Mouse (Mus musculus) embryo, embryonic 10.5 days (tissue): Measurements from ENCODE around the gene Scoc.
"Not testable (repeated sequence)": the region's sequence is repeated elsewhere in the genome, so short reads cannot be mapped to it uniquely, and the experiment has no call there.

Source experiments
- DNase-seq: peaks from one replicate; pipeline ENCODE4 v3.0.0-alpha.2; 2015; ENCODE audit warnings: low spot score

Gene Scoc

DNA sequence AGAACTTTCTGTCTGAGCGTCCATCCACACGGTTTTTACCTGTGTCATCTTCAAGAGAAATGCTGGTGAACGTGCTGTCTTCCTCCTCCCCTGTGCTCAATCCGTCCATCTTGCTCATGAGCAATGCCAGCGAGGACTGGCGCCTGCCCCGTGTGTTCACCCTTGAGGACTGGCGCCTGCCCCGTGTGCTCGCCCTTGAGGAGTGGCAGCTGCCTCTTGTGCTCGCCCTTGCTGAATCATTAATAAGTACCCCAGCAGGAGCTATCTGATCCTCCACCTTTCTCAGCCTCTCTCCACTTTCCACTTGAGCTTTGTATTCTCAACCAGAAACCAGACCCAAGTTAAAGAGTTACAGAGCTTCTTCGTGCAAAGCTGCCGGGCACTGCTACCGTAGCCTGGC is at the start of gene Scoc:
Gene Scoc (minus strand): TSS at position 170 of the 400 bp plus-strand sequence.
- DNase-seq: no peak

- DNase-seq: no peak
Measured at GRCm38 (mm10) chr8:83459606-83460005, 1.4 kb upstream of the Scoc start.

DNA sequence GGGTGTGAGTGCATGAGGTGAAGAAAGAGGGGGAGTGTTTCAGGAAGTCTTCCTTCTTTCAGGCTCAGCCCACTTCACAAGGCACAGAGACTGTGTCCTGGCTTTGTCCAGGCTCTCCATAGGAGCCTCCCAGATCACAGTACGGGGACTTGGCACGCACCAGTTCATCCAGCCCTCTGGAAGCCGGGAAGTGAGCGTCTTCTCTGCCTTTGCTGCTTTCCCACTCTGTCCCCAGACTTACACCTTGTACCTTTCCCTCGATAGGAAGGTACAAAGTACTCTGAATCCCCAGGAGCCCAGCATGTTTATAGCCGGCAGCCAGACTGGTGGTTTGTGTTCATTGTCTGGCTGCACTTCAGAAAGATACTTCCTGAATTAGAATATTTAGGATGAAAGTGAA is 1.1 kb downstream of the Scoc start:
- no peak for DNase-seq

GRCm38 (mm10) chr8:83451056-83451455 is 7.1 kb downstream of the Scoc start:
- peak; percentile 75 for DNase-seq

DNA sequence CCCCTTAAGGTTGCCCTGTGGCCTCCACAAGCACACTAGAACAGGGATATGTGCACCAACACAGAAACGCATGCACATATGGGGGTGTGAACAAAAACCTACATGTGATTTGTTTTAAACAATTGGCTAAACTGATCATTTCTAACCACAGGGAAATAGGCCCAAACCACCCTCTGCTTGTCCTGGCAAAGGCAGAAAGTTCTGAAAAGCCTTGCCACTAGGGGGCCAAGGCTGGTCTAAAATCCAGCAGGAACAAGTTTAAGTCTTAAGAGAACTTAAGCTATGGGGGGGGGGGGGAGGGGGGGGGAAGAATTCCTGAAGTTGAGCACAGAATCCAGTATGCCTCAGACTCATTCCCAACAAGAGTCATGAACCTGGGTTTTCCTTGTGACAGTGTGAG is 8.2 kb downstream of the Scoc start:
- DNase-seq: peak; percentile 61

DNA sequence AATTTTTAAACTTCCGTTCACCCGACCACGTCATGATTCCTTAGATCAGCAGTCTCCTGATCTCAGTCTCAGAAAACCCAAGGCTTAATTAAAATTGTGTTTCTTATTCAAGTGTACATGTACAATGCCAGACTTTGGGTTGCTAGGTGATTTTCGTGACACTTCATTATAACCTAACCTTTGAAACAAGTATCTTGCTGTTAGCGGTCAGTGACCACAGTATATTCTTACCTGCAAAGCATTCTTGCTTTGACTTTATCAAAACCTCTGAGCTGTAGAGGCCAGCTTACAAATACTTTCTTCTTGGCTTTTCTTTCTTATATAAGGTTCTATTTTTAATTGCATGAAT is 15.2 kb downstream of the Scoc start:
- no peak for DNase-seq

GRCm38 (mm10) chr8:83442243-83443051 is 15.7 kb downstream of the Scoc start:
- DNase-seq: peak; percentile 99

- peak; percentile 59 for DNase-seq
Measured at GRCm38 (mm10) chr8:83441656-83442242, 16.4 kb downstream of the Scoc start.

GRCm38 (mm10) chr8:83437077-83437476 is 21.1 kb downstream of the Scoc start:
- no peak for DNase-seq

DNA sequence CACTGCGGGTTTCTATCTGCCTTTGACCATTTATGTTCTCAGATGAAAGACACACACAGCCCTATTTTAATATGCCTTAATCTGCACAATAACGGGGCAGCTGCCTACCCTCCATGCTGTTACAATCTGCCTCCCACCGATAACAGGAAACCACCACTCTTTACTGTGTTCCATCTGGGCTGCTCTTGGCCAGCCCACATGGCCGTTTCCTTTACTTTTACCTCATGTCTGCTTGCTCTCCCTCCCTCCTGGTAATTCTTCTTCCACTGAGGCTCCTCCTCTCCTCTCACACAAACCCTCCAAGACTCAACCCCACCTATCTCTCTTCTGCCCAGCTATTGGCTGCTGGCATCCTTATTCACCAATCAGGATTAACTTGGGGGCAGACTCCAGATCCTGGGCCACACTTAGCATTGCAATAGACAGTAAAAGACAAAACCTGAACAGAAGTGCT is 29.1 kb downstream of the Scoc start:
- DNase-seq: no peak

GRCm38 (mm10) chr8:83428621-83429020 is 29.6 kb downstream of the Scoc start:
- DNase-seq: not testable (repeated sequence)

GRCm38 (mm10) chr8:83426949-83427348 is 31.2 kb downstream of the Scoc start:
- DNase-seq: no peak

GRCm38 (mm10) chr8:83426104-83426759 is 32.0 kb downstream of the Scoc start:
- DNase-seq: no peak

GRCm38 (mm10) chr8:83425202-83425601 is 33.0 kb downstream of the Scoc start:
- DNase-seq: no peak

GRCm38 (mm10) chr8:83423032-83423825 is 35.0 kb downstream of the Scoc start:
- no peak for DNase-seq

- no peak for DNase-seq
Measured at GRCm38 (mm10) chr8:83421354-83421753, 36.8 kb downstream of the Scoc start.

DNA sequence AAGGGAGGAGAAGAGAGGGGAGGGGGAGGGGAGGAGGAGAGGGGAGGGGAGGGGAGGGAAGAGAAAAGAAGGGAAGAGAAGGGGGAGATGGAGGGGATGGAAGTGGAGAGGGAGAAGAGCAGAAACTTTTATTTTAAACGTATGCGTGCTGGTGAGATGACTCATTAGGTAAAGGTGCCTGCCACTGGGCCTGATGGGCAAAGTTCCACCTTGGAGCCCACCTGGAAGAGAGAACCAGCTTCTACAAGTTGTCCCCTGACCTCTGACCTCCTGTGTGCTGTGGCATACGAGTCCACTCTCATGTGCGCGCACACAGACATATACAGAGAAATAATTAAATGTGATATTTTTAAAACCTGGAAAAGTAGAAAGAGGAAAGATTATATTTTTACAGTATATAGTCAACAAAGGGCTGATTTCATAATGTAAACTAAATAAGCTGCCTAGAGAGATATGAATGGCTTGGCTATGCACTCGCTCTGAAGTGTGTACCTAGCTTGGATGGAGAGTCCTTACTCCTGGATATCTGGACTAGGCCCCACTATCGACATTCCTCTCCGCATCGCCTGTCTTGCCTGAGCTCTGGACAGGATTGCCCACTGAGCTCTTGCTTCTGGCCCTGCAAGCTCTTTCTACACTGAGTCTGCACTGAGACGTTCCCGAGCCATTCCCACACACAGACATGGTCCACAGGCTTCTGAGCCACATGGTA is 39.2 kb downstream of the Scoc start:
- DNase-seq: no peak

DNA sequence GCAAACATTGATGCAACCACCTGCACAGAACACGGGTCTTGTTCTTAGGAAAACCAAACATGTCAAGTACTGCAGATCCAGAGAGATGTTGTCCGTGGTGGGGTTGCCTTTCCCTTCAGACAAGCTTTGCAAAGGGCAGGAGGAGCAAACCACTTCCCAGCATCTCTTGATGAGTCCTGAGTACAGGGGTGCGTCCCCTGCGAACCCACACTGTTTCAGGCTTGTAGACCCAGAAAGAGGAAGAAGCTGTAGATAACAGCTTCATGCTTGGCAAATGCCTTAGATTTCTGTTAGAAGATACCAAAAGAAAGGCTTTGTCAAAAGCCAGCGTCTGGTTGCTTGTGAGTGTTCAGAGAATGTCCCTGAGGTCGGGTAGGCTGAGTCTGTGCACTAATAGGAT is 40.2 kb downstream of the Scoc start:
- no peak for DNase-seq

DNA sequence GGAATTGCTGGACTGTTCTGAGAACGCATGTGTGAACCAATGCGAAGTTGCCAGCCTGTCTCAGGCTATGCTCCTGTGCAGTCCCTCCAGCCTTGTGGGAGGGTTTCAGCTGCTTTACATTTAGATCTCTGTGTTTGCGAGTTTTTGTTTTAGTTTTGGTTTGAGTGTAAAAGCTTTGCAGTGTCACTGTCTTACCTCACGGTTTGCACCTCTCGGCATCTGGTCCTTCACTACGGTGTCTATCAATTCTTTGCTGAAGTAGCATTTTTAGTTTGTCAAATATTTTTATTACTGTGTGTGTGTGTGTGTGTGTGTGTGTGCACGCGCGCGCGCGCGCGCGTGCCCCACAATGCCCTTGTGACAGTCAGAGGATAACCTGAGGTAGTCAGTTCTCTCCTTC is 41.3 kb downstream of the Scoc start:
- DNase-seq: no peak

- no peak for DNase-seq
Measured at GRCm38 (mm10) chr8:83408496-83408895, 49.7 kb downstream of the Scoc start.

GRCm38 (mm10) chr8:83406836-83407235 is 51.4 kb downstream of the Scoc start:
- peak; percentile 64 for DNase-seq

- no peak for DNase-seq
Measured at GRCm38 (mm10) chr8:83405548-83405947, 52.6 kb downstream of the Scoc start.
